Mouse (Mus musculus) liver, adult (tissue): ENCODE results near the gene Ctns.

Source experiments
- GATA4 ChIP-seq: IDR thresholded peaks from 2 replicates; pipeline ENCODE4 v1.6.1; 2014; ENCODE audit warnings: mild to moderate bottlenecking, low read length; ENCODE audit not compliant: insufficient replicate concordance

The Ctns gene

DNA sequence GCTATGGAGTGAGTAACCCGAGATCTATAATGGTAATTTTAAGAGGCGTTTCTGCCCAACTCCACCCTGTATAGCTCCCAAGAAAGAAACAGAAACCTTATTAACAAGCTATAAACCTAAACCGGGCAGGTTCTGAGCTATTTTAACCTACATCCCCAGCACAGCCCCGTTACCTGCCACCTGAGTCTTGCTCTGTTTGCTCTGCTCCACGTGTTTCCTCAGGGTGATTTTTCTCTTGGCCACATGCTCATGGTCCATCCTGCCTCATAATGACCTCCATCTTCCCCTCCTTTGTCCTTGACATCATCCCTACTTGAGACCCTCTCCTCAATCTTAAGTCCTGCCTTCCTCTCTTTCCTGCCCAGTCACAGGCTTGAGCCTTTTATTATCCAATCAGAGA is 64.6 kb downstream of the Ctns start:
- TF ChIP-seq GATA4, result no peak
